Mouse (Mus musculus): ENCODE measurements around the gene Unc13a.

Gene Unc13a

DNA sequence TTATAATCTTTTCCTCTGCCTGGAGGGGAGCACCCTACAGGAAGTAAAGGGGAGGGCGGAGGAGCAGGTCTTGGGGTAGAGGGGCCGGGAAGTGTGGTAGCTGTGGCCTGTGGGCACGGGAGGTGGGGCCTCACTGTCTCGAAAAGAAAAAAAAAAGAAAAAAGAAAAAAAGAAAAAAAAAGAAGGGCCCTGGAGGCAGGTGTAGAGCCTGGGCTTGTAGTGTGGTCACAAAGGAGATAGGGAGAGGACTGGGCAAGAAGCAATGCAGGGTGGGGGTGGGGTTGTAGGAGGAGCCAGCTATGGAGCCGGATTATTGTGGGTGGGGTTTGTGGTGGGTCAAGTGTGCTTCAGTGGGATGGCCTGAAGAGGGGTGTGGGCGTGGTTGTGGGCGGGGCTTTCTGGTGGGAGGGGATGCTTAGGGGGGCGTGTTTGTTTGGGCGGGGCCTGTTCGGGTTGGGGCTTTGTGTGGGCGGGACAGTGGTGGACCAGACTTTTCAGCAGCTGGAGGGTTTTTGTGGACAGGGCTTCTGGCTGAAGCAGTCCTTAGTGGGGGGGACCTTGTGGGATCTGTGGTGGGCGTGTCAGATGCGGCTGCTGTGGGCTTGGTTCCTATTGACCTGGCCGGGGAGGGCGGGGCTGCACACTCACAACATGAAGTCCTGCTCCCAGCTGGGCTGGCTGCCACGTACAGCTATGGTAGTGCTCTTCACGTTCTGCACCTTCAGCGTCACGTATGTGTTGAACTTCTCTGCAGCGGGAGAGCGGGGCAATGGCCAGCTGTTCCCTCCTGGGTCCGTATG lies 6.0 kb downstream of the Unc13a start:
- DNase-seq (ENCODE audit: low read depth, low spot score), result no peak

DNA sequence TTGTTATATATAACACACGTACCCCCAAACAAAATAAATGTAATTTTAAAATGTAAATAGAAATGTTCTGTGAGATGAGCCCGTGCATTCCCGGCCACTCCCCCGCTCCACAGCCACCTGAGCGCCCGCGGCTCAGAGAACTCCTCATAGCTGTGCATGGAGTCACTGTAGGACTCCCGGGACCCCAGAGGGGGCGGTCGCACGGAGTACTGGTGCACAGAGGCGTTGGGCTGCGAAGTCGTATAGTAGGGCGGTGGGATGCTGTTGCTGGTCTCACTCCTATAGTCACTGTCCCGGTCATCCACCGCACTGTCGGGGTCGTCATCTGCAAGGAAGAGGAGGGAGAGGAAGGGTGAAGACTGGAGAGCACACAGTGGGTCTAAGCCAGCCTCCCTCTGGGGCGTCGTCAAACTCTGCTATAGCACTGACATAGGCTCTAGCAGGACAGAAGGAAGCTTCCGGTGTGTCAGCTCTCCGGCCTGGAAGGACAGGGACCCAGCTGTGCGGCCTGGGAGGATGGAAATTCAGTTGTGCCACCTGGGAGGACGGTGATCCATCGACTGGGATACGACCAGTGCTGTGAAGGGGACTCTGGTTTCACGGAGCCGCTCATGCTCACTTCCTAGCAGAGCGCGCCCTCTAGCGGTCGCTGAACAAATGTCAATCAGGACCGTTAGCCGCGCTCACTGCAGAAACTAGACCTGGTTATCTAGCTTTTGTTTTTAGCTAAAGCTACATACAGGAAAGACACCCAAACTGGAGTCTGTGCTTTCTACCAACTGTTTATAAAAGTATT lies 11.0 kb downstream of the Unc13a start:
- DNase-seq (ENCODE audit: low read depth, low spot score), result no peak

DNA sequence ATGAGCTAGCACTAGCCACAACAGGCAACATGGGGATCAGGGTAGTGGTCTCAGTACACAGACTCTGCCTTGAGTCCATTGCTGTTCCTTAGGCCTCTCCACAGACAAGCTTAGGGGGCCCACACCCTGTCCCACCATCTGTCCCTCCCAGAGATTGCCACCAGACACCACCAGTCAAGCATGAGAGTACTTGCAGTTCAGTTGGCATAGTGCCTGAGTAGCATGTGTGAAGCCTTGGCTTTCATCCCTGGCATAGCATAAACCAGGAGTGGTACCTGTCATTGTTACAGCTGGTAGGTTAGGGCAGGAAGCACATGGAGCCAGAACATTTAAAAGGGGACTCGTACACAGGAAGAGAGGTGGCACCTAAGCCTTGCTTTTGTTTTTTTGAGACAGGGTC lies 11.8 kb downstream of the Unc13a start:
- no peak for DNase-seq (ENCODE audit: low read depth, low spot score)

DNA sequence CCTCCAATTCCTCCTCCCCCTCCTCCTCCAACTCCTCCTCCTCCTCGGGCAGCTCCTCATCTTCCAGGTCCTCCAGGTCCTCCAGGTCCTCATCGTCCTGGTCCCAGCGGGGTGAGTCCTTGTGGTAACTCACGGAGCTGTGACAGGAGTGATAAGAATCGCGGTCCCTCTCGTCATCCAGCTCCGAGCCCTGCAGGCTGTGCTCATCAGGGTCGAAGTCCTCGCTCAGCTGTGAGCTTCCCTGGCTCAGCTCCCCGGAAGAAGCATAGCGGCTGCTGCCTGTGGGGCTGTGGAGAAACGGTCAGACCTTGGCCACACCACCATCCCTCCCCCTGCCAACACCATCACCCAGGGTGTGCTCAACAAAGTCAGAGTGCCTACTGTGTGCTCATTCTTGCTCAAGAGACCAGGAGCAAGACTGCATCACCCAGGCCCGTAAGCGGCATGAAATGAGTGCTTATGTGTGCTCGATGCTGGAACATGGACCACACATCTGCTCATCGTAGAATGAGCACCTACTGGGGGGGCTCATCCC lies 13.0 kb downstream of the Unc13a start:
- DNase-seq (ENCODE audit: low read depth, low spot score), result no peak

DNA sequence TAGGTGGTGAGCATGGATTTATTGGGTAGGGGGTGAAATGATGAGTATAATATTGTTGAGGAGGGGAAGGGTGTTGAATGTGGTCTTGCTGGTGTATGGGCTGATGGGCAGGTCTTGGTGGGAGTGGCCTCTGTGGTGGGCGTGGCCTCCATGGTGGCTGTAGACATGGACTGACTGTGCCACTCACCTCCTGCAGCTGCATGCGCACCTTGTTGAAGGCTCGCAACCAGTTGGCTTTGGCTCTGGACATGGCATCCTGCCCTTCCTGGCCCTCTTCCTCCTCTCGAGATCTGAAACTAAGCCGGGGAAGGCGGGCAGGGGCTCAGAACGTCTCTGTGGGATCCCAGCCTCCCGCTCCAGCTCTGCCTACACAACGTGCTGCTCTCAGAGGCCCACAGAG lies 13.7 kb downstream of the Unc13a start:
- no peak for DNase-seq (ENCODE audit: low read depth, low spot score)

DNA sequence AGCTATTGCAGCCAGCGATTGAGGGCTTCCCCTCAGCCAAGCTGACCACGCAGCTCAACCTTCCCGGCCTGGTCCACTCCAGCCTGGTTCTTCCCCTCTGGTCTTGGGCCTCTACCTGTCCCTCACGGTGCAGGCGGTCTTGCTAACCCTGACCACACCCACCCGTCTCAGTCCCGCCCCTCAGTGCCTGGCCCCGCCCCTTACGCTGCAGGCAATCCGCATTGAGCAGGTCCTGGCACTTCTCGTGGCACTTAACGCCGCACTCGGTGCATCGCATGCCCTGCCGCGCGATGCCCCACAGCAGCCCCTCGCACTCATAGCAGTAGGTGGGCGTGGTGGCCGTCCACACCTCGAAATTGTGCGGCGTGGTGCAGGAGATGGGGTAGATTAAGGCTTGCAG lies 17.0 kb downstream of the Unc13a start:
- DNase-seq (ENCODE audit: low read depth, low spot score), result no peak

DNA sequence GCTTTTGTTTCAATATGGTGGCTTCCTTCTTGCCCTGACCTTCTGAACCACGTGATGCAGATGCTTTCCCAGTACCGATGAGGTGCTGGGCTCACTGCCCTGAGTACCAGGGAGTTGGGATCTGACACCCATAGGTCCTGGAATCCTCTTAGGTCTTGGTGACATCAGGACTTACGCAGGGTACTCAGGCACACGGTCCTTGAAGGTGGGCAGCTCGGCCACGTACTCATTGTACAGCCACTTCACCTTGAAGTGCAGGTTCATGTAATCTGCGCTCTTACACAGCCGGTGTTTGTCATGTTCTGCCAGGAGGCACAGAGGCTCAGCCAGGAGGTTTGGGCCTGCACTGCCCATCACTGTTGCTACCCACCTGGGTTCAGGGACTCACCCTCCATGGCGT lies 26.0 kb downstream of the Unc13a start:
- no peak for DNase-seq (ENCODE audit: low read depth, low spot score)

DNA sequence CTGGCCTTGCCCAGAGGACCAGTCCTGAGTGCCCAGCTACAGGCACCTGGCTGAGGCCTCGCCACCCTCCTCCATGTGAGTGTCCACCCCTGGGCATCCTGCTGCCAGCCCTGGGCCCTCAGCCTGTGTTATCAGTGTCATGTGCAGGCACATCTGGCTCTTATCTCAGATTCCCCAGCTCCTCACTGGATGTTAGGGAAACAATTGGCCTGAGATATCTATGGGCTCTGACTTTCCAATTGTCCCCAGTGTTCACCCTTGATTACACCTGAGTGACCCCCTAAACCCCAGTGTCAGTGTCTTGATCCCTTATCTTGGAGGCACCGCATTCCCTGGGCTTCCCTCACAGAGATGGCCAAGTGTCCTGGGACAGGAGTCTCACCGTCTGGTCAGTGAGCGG lies 32.2 kb downstream of the Unc13a start:
- no peak for DNase-seq (ENCODE audit: low read depth, low spot score)

DNA sequence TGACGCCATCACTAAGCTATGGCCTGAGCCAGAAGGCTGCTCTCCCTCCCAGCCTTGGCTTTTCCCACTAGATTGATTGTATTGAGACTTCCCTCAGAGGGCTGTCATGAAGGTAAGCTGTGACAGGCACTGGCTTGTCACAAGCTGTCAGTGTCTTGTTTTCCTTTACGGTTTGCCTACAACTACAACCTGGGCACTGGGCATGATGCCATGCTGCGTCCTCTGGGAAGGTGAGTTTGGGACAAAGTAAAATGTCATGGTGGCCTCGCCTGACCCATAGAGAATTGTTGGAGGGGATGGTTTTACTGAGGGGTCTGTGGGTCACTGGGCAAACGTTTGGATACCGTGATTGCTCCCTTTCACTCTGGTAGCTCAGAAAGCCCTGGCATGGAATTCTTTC lies 33.2 kb downstream of the Unc13a start:
- no peak for DNase-seq (ENCODE audit: low read depth, low spot score)

DNA sequence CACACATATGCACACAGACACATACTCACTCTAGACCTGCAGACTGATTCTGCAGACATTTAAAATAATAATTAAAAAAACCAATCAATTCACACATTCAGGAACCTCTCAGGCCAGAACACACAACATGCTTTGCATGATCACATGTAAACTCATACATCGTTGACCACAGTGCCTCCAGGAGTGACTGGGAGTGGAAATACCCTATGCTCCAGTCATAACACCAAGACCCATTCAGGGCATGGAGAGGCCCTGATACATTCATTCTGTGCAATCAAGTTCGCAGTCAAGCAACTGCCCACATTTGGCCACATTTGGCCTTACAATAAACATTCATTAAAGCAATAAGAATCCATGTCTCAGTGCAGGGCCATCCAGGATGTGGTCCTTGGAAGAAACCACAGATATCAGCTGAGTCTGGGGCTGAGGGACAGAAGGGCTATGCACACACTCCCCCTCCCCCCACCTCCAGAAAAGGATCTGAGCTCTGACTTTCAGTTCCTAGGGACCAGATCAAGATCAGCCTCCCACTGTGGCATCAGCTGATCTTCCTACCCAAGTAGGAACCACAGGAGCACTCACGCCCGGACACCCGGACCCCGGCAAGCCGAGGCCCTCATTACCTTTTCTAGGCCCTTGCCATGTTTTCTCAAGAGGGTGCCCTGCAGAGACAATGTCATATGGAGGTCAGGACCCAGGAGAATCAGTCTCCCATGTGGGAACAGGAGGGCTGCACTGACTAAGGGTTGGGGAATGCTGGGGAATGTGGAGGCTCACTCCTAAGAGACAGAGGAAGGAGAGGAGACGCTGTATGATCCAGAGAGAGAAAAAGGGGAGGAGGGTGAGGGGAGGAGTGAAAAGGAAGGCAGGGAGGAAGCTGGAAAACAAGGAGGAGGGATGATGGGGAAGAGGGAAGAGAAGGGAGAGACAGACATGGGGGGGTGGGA lies 34.1 kb downstream of the Unc13a start:
- no peak for DNase-seq (ENCODE audit: low read depth, low spot score)

DNA sequence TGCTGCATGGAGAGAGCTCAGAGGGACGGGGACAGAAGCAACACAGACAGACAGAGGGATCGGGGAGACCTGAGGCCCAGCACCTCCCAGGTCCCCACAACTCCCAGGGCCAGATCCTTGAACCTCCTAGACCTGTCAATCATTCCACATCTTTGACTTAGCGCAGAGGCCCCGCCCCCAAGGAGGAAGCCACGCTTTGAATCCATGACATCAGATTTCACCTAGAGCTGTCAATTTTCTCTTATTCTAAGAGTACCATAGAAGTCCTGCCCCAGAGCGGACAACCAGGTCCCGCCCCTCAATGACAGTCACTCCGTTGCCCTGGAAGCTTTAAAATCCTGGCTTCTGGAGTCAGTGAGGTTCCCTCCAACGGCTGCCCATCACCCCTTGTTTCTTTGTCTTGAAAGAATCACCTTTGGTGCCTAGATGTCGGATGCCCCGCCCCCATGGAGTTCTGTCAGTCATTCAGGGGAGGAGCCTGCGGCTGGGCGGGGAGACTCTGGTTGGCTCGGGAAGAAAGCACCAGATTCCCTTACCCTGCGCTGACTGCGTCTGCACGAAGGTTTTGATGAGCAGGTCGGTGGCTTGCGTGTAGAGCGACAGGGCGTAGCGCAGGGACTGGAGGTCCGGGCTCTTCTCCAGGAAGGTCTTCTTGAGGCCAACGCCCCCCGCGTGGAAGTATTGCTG lies 37.4 kb downstream of the Unc13a start:
- DNase-seq (ENCODE audit: low read depth, low spot score), result no peak

DNA sequence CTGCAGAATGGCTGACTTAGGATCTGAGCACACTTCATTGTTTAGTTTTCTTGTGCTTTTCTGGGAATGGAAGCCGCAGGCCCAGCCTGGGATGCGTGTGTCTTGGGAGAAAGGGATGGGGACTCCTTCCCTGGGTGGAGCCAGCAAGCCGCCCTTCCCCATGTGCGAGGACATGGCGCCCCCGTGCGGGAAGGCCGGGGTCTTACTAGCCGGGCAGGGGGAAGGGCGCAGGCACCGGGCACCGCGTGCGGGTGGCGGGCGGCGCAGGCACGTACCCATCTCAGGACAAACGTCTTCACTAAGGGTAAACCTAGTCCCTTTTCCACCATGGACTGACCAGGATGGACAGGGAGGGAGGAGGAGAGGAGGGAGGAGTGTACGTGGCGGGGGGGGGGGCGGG lies 38.4 kb downstream of the Unc13a start:
- no peak for DNase-seq (ENCODE audit: low read depth, low spot score)

DNA sequence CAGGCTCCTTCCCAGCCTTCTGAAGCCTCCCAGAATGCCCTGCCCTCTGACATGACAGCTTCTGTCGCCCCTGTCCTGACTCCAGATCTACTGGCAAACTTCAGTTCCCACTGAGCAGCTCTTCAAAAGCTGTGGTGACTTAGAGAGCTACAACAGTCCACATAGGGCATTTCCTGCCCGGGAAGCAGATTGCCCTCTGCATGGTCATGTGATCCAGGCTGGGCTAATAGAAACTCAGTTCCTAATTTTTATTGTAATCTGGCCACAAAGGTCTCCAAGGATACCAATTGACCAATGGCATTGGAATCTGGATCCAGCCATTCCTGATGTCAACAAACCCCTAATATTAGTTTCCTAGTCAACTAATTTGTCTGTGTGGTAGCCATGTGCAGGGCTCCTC lies 39.7 kb downstream of the Unc13a start:
- DNase-seq (ENCODE audit: low read depth, low spot score), result no peak

DNA sequence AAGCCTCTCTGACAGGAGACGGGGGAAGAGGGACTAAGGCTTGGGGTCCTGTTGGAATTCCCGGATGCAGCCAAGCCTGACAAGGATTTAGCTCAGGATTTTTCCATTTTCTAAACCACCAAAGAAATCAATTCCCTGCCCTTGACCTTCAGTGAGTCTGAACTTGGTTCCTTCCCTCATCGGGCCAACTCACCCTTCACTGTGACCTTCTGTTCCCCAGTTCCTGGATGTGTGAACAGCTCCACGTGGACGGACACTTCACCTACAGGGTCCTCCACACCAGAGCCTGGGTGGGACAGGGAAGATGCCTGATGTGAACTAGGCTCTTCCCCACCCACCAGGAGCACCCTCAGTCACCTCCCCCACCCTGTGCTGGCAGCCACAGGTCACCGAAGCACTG lies 40.8 kb downstream of the Unc13a start:
- no peak for DNase-seq (ENCODE audit: low read depth, low spot score)

DNA sequence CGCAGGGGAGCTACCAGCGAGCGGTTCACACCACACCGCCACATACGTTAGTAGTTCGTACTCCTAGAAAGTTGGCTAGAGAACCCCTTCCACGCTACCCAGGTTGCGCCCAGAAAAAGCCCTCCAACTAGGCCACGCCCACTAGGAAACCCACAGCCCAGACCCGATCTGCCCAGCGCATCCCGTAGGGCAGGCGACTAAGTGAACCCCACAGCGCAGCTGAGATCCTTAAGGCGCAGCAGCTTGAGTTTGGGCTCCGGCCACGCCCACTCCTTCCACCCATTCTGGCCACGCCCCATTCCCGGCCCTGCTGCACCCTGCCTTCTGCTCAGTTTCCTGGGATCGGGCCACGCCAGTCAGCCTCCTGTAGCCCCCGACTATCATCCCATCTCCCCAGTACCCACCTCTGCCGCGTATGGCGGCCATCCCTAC lies 41.8 kb downstream of the Unc13a start:
- no peak for DNase-seq (ENCODE audit: low read depth, low spot score)

DNA sequence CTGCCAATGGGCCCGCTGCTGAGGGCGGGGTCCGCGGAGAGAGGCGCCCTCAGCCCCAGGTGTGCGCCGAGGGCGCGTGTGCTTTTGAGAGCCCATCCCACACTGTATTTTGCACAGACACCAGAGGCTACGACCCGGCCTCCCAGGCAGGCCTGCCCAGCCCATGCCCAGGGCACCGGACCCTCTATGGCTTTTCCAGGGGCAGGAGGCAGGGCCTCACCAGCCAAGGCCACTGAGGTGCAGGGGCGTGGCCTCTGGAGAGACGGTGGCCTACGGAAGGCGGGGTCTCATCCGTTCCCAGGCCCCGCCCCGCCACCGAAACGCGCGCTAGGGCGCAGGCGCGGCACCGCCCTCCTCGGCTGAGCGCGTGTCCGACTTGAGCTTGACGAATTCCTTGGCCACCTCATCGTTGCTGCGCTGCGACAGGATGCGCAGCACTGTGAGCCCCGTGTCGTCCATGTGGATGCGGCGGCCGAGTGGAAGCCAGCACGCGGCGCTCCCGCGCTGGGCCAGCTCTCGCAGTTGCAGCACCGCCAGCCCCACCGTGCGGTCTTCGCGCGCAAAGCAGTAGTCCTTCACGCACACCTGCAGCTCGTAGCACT lies 42.4 kb downstream of the Unc13a start:
- peak; percentile 67 for DNase-seq (ENCODE audit: low read depth, low spot score)

DNA sequence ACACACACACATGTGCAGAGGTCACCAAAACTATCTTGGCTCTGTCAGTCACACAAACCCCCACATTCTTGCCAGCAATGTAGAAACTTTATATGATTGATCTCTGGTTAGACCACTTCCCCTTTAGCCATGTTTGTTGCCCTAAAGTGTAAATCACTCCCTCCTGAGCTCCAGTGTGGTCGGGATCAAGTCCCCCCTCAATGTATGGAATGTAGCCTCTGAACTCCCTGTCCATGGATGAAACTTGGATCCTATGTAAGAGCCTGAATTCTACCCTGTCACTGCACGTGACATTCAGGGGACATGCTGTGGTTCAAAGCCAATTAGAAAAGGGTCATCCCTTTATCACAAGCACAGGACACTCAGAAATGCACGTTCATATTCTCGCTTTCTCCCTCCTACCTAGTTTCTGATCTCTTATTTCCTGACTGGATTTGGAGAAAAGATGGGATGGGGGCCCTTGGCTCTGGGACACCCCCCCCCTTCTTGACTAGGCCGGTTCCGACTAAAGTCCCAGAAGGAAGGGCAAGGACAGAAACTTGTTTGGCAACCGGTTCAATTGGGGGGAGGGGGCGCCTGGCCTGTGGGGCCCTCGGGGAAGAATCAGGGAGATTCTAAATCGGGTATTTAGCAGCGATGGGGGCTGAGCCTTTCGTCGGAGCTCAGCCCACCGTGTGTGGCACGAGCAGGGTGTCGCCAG lies 43.0 kb downstream of the Unc13a start:
- DNase-seq (ENCODE audit: low read depth, low spot score), result no peak

DNA sequence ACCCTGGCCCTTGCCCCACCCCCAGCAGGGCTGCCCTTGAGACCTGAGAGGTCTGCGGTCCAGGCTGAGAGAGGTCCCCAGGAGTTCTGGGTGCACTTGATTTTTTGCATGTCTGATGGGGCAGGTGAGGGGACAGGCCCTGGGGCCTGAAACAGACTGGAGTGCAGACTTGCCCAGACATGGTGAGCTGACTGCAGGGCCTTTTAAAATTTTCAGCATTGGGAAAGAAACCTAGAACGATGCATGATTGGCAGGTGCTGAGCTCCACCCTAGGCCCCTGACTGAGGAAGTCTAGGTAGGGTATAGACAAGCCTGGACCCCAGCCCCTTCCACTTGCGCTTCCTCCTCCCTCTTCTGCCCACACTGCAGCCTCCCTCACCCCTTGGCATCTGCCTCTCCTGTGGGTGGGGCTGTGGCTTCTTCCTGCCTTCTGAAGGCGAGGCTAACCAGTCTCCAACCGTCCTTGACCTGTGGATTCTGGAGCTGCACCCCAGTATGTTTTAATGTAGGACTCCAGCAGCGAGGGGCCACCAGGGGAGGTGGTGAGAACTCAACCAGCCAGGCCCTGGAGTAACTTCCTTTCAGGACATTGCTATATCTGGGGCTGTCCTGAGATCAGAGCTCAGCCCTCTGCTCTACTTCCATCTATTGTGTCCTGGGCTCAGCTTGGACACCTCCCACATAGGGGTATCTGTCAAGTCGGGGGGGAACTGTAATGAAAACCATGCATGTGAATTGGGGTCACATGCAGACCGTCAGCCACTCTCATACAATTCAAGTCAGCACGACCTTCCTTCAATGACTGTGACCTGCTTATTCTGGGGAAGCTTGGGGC lies 44.1 kb downstream of the Unc13a start:
- no peak for DNase-seq (ENCODE audit: low read depth, low spot score)

DNA sequence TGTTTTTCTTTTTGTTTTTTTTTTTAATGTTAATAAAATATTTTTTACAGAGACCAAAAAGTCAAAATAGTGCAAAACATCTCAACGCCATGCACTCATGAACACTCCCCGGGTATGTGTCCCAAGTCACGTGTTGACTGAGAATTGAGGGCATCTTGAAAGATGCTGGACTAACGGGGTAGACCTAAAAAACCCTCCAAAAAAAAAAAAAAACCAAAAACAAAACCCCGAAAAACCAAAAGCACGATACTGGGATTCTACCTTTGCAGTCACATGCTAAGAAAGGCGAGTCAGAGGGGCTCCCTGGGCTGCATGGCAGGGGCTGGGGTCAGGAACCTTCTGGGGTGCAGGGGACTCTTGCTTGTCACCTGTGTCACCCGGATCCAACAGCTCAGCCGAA lies 44.8 kb downstream of the Unc13a start:
- no peak for DNase-seq (ENCODE audit: low read depth, low spot score)

Measured in telencephalon, adult 2 months (tissue).